Mouse (Mus musculus): ENCODE results near the gene Thyn1.

DNA sequence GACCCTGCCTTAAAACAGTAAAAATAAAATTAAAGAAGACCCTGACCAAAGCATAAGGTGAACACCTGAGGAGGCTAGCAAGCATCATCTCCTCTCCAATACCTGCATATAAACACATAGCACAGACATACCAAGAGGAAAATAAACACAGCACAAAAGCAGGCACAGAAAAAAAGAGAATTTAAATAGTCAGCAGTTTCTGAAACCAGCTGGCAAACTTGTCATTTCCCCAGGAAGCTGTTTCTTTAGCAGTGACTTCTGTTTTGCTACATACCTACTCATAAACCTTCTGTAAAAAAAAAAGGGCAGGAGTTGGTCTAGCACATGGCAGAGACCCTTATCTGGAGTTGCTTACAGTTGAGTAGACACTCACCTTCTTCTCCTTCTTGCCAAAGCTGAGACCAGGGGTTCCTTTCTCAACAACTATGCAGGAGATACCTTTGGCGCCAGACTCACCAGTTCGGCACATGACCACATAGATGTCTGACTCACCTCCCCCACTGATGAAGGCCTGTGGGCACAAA is 14.4 kb upstream of the Thyn1 start:
- no peak for TF ChIP-seq CTCF (IDR thresholded peaks at IDR 0.05; ENCODE audit: borderline replicate concordance, control insufficient read depth, extremely low read depth, insufficient read depth, low read length, poor library complexity)
- no peak for TF ChIP-seq POLR2A (IDR thresholded peaks at IDR 0.05; ENCODE audit: control insufficient read depth, extremely low read depth, insufficient read depth, low read length, poor library complexity)

All from thymus, adult 2 months (tissue).